Mouse (Mus musculus) right cerebral cortex, postnatal 10 days (tissue): ENCODE data around the gene Gm20388.
A peak's percentile ranks its signal among the peaks of the same experiment; 100 is the strongest.

Source experiments
- DNase-seq, 2 experiments: peaks; one replicate each; pipeline ENCODE4 v3.0.0; 2021; ENCODE audit warnings: low spot score in 2 of 2

Gm20388 gene

DNA sequence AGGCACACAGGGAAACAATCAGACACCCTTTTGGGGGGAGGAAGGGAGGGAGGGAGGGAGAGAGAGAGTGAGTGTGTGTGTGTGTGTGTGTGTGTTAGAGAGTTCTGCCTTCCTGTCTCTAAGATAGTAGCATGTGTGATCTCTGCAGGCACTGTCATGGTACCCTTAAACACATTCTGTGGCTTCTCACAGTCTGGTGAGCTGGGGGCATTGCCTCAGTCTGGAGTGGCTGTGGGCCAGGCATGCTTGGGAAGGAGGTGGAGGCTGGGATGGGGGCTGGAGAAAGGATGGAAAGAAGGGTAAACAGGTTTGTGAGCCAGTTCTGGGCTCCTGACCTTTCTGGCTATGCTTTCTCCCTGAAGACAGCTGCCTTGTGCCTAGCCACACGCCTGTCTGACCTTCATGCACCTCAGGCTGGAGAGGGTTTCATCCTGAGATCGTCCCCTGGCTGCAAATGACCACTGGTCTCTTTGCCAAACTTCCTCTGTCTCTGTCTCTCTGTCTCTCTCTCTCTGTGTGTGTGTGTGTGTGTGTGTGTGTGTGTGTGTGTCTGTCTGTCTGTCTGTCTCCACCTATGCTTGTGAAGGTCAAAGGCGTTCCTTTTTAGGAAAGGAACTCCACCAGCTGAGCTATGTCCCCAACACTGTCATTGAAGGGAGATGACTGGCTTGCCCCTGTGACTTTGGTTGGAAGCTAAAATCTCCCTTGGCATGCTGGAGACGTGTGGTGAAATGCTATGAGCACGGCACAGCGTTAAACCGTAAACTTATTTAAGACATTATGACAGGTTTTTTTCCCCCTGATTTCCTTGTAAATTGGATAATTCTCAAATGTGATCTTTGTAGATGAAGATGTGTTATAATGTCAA lies 4195.9 kb downstream of the Gm20388 start:
- no peak for DNase-seq

DNA sequence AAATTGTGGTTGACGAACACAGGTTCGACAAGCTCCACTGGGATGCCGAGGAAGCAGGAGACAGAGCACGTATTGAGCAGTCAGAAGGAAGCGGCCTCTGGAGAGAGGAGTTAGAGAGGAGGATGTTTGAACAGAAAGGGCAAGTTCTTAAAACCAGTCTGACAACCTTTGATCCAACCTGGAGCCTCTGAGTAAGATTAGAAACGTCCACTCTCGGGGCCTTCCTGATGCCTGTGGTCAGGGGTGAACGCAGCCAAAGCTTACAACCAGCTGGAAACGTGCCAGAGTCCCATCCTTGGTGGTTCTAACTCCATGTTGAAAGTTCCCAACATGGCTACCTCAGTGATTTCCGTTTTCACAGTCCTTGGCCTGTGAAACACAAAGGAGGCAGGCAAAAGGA lies 4202.5 kb downstream of the Gm20388 start:
- no peak for DNase-seq

DNA sequence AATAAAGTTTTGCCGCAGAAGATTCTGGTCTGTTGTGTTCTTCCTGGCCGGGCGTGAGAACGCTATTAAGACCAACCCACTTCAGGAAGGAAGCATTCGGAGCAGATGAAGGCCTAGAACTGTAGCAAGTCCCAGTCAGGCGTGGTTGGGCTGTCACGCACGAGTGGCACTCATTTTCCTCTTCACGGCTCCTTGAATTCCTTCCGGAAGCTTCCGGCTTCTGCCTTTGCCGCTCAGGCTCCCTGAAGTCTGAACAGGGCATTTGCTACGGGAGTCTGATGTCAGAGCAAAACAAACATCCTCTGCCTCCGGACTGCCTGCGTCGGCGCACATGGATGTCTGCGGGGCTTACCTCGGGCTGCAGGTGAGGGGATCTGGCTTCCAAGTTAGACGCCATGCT lies 4214.6 kb downstream of the Gm20388 start:
- peak in 1 of 2 experiments; percentile 17 for DNase-seq

DNA sequence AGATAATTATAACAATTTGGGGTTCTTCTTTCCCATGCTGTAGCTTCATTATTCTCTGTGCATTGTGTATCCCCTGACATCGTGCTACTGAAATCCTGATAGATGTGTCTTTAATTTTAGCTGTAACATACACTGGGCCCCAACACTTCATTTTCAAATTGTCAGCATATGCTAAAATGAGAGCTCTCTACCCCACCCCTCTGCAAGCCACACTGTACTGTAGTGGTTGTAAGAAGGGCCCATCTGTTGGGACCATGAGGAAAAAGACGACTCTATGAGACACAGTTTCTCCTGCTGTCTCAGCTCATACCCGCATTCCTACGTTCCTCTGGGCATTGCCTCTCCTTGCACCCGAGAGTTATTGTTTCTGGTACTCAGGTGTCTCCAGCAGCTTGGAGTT lies 4226.6 kb downstream of the Gm20388 start:
- DNase-seq: peak in 1 of 2 experiments; percentile 56

DNA sequence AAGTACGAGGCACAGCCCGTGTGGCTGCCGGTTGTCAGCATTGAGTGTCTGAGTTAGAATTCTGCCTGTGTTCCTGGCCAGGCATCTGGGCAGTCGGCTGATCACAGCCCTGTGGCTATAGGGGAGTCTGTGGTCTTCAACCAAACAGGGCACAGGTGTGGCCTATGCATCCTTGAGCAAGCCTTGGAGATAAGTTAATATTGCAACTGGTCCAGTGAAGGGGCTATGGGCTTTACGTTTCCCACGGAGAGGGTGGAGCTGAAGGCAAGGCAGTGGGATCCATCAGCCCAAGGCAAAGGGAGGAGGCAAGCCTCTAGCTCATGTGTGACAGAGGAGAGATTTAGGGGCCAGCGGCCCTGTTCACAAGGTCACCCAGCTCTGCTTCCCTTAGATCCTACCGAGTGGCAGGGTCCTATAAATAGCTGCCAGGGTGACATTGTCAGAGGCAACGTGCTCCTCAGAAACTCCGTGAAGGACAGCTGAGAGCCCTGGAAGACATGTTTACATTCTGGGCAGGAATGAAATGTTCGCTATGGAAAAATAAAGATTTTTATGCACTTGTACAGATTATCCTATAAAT lies 4229.7 kb downstream of the Gm20388 start:
- peak in 1 of 2 experiments; percentile 19 for DNase-seq

DNA sequence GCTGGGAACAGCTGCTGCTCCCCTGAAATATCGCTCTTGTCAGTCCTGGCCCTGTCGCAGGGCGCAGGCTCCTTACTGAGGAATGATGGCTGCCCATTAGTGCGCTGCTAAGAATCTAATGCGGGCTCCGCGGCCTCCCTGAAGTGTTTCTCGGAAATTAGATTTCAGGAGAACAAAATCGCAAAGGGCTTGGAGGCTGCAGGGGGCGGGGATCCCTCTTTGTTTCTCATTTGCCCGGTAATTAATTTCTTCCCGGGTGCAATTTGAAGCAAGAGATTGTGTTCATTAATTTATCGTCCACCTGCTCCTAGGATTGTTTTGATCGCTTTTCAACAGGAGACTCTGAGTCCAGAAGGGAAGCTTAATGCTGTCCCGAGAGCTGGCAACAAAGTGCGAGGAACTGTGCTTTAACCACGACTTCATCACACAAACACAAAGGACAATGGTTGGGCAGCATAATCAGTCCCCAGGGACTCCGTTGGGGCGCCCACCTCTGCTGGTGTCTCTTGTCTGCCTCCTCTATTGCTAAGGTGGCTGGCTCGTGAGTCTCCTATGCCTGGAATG lies 4230.3 kb downstream of the Gm20388 start:
- DNase-seq: peak; percentile 28 to 30

DNA sequence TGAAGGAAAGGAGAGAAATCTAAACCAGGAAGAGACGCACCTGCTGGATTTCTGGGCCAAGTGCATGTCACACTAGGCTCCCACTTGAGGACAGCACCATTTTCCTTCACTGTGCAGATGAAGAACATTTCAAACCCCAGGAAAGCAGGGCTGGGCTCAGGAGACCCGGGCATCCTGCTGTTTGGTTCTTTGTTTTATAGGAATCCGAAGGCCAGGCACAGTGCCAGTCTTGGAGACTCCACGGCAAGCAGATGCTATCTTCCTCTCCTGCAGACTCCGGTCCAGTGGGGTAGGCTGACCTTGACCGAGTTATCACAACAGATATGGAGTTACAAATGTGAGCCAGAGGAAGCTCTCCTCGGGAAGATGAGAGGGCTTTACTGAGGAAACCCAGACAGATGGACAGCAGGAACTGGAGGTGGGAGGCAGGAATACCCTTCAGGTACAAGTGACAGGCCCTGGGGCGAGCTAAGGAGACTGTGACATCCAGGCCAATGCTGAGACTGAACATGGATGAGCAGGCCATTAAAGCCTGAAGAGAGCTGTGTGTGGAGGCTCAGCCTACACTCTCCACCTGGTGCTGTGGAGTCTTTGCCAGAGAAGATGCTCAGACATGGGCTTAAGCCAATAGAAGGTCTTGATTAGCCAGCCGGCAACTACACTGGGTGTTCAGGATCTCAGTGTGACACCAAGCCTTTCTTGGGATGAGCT lies 4231.2 kb downstream of the Gm20388 start:
- DNase-seq: peak; percentile 53 to 54

DNA sequence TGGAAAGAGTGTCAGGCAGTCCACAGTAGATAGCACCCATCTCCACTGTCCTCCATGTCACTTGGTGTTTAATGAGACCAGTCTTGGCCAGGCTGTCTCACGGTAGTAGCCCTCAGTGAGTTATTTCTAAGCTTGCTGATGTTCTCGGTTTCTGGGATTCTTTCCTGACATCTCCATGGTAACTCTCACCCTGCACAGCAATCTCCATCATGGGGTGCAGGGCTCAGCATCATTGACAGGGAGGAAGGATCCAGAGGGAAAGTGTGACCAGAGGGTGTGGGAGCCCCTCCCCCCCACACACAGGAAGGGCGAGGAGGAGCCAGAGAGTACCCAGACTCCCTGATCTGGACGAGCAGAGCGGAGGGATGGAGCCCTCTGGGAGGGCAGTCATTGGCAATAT lies 4232.4 kb downstream of the Gm20388 start:
- peak; percentile 32 to 47 for DNase-seq

DNA sequence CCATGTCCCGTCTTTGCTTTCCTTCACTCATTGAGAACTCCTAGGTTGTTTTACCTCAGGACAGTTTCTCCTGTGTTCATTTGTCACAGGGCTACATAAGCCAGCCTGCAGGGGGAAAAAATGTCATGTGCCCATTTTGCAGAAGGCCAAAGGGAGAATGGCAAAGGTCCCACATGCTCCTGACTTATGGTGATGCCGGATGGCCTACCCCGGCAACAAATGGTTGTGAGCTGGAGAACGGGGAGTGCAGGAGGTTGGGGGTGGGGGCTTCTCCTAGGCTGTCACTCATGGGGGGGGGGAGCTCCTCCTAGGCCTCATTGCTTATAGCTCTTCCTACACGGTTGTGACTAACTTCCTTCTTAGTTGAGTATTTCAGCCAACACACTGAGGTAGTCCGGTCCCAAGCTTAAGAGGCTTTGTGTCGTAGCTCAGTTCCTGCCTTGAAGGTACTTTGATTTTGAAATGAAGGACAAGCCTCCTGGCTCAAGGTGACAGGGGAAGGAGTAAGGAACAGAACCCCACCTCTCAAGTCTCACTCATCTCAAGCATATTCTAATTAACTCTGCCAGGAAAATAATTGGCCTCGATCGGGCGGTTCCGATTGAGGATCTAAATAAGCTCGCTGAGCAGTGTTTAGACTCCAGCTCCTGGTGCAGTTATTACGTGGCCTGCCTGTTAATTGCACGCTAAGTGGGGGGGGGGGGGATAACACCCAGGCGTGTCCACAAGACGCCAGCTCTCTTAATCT lies 4233.4 kb downstream of the Gm20388 start:
- peak; percentile 21 to 23 for DNase-seq

DNA sequence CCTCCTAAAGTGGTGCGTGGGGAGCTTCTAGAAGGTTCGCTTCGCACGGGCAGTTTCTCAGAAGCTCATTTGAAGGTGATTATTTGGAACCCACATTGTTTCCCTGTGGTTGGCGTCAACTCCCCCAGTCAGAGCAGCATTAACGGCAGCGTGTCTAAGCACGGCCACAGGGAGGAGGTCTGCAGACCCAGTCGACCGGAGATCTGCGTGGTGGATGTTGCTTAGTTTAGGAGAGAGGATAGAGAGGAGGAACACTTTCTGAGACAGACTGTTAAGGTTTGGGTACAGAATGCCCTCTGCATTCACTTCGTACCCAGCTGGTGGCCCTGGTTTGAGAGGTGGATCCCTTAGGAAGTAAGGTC lies 4234.0 kb downstream of the Gm20388 start:
- DNase-seq: peak in 1 of 2 experiments; percentile 18

DNA sequence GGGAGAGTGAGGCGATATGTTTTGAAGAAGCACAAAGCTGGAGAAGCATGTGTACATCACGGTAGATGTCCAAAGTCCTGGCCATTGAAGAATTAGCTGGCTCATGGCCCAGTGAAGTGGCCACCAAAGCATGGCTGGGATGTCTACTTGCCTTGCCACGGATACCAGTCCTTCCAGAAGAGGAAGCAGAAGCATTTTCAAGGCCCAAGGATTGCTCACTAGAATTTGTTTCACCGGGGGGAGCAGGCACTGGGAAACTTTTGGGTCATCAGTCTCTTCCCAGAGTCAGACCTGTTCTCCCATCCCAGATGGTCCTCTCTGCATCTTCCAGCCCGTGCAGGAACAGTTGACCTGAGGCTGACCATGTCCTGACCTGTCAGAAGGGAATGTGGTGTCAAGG lies 4235.6 kb downstream of the Gm20388 start:
- DNase-seq: peak; percentile 14 to 21

DNA sequence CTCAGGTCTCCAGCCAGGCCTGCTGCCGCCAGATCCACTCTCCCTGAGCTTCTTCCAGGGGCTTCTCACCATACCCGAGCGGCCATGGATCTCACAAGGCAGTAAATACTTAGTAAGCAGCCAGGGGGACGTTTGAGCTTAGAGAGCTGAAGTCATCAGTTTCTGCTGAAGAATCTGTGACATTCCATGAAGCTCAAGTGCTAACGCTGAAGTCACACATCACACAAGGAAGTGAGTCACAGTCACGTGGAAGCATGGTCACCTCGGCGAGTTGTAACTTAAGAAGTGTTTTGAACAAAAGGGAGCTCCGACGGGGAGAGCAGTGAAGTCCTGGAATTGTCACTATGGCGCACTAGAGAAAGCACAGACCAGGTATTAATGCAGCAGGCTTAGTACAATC lies 4239.4 kb downstream of the Gm20388 start:
- peak in 1 of 2 experiments; percentile 12 for DNase-seq

DNA sequence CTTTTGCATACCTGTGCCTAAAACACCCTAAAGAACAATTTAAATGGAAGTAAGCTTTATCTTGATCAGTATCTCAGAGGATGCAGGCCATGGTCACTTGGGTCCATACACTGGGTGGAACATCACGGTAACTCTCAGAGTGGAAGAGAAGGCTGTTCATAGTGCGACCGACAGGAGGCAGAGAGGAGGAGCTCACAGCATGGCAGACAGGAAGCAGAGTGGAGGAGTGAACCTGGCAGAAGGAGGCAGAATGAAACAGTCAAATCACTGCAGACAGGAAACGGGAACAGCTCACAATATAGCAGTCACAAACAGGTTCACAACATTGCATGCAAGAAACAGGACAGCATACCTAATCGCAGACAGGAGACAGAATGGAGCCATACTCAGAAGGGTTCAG lies 4239.9 kb downstream of the Gm20388 start:
- DNase-seq: peak in 1 of 2 experiments; percentile 16

DNA sequence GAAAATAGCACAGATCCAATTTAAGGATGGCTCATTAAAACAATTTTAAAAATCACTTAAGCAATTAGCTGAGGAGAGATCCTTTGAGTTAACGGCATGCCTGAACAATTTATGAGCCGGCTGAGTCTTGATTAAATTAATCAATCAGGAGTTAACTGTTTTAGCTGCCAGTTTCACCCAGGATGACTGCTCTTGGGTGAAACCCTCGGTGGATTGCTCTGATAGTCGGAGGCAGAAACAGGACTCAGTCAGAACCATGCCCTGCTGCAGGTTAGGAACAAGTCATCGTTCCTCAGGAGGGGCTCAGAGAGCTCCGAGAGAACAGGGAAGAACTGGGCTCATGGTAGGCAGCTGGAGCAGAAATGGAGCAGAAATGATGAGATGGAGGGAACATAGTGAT lies 4241.2 kb downstream of the Gm20388 start:
- peak in 1 of 2 experiments; percentile 16 for DNase-seq

DNA sequence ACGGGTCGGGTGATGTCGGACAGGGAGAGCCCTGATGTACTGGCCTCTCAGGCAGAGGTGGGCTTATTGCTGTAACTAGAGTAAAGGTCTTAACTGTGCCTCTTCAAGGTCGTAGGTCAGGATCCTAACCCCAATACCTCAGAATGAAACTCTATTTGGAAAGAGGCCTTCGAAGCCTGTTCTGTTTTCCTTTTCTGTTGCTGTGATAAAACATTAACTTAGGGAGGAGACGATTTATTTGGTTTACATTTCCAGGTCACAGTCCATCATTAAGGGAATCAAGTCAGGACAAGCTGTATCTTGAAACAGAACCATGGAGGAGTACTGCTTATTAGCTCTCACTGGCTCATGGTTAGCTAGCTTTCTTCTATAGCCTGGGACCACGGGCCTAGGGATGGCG lies 4242.1 kb downstream of the Gm20388 start:
- peak in 1 of 2 experiments; percentile 13 for DNase-seq

DNA sequence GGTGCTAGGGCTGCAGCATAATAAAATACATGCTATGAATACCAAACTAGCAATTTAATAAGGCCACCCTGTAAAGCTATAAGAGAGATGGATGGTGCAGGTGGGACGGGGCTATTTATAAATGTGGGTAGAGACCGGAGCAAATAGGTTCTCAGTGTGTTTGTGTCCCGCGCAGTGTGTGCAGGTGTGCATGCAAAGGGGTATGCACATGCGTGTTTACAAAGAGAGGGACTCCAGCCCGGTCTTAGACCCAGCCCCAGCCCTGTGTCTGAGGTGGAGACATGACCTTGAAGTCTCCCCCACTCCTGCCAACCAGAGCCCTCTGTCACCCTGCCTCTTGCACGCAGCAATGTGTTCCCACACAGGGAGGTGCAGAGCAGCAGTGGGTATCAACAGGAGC lies 4245.7 kb downstream of the Gm20388 start:
- DNase-seq: no peak

DNA sequence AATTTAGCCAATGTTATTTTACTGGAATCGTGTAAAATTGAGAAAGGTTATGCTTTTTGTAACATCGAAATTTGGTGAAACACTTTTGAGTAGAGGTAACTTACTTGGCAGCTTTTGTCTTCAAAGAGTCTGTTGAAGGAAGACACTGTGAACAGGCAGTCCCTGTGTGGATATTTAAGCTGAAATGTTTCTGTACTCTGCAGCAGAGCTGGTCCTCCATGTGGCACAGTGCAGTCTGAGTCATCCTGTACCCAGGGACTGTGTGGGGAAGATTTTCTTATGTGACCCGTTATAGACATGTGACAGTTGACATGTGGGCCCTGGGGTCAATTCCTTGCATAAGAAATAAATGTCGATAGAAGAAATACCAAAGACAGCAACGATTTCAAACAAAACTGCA lies 4251.0 kb downstream of the Gm20388 start:
- DNase-seq: no peak

DNA sequence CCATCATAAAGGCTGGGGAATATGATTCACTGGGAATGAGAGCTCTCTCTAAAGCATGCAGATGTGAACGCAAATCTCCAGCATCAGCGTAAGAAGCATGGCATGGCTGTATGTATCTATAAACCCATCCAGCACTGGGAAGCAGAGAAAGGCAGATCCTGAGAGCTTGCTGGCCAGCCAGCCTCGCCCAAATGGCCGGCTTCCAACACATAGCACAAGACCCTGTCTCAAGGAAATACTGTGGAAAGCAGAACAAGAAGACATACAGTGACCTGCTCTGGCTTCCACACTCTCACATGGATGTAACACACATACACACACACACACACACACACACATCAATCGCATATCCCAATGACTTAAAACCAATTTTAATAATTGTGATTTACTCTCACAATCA lies 4252.6 kb downstream of the Gm20388 start:
- no peak for DNase-seq

DNA sequence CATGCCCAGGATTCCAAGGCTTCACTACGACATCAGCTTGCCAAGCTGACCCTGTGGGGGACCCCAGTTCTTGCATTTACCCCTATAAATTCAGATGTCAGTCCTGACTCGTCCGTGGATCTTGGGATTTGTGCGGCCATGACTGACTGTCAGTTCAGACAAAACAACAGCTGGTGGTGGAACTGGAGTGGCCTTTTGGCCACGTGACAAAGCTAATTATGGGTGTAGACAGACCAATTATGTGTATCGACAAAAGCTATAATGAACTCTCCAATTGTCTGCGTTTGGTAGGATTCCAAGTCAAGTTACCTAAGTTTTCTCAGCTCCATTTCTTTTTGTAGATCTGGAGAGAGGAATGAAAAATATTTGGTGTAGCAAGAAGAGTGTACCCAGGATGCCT lies 4259.1 kb downstream of the Gm20388 start:
- DNase-seq: no peak

DNA sequence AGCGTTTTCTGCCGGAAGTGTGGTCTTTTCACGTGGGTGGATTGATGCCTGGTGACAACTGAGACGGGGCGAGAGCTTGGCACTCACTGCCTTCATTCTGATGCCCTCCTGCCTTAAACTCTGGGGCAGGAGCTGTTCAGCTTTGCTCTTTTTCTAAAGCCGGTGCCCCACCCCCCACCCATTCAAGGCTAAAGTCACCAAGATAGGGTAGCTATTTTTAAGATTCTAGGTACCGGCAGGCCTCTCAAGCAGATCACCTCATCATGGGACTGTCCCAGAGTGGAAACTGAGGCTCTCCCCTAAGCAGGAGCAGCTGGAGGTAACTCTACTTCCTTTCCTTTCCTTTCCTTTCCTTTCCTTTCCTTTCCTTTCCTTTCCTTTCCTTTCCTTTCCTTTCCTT lies 4260.0 kb downstream of the Gm20388 start:
- DNase-seq: no peak
